Mouse (Mus musculus) macrophage (primary cell): ENCODE data around the gene Ankrd60. TPM values are rescaled to one million over a fixed set of nuclear protein-coding genes. Genes with fewer than 3 reads are reported as not detected.

Source experiments
- H3K27ac ChIP-seq: fragments of 350-480 bp; formaldehyde crosslinking; 2 replicates; pipeline ENCODE4 v1.9.0; 2021
- H3K36me3 ChIP-seq: fragments of 350-480 bp; formaldehyde crosslinking; 2 replicates; pipeline ENCODE4 v1.9.0; 2021; ENCODE audit errors: inconsistent target
- H3K4me3 ChIP-seq: fragments of 350-480 bp; formaldehyde crosslinking; 2 replicates; pipeline ENCODE4 v1.9.0; 2021; ENCODE audit errors: inconsistent target
- H3K79me2 ChIP-seq: fragments of 350-480 bp; formaldehyde crosslinking; 2 replicates; pipeline ENCODE4 v1.9.0; 2021; ENCODE audit errors: inconsistent target
- WGBS: methylation state at CpG from one replicate; pipeline ENCODE4 v1.1.7; 2026; ENCODE audit warnings: inconsistent platforms; ENCODE audit not compliant: missing documents; 5-methylcytosine and 5-hydroxymethylcytosine counted together
- polyA plus RNA-seq: library from polyadenylated mRNA; stranded (reverse); fragments of 250-400 nt; gene quantifications from 3 replicates; pipeline ENCODE4 v1.2.4, GENCODE M21; 2018; ENCODE audit warnings: inconsistent platforms
- total RNA-seq, 78 experiments: library from RNA; depleted of rRNA; stranded (reverse); fragments of 250-400 nt; gene quantifications; 1 replicate in 9 of 78; 2 replicates in 24 of 78; 3 replicates in 43 of 78; 4 replicates in 2 of 78; pipeline ENCODE4 v1.2.4; 2018; ENCODE audit warnings: inconsistent platforms in 56 of 78

Ankrd60 gene
- under 1 TPM in 1 of 26 experiments, not detected in 25; 0.91 TPM for total RNA-seq (2018; cell fraction: chromatin; rRNA removed)
- not detected for total RNA-seq (2018; cell fraction: cytosol; rRNA removed)
- not detected for total RNA-seq (2018; cell fraction: nucleus; rRNA removed)
- polyA plus RNA-seq = not detected in 3 replicates

GRCm38 (mm10) chr2:173577669-173578557 lies at the start of gene Ankrd60:
Gene Ankrd60, minus strand, starts transcription at chr2:173578365.
- Histone ChIP-seq H3K27ac (no peak within 1 kb of the TSS), H3K4me3 (no peak within 1 kb of the TSS), H3K36me3 (no peaks in the 10 kb centered on the region), H3K79me2 (no peaks in the 10 kb centered on the region)
- WGBS = 15% methylated on average over 26 of the region's 58 CpGs

GRCm38 (mm10) chr2:173625786-173626185 lies 47.6 kb upstream of the Ankrd60 start:
- H3K27ac ChIP-seq = no peak overlapping the region

GRCm38 (mm10) chr2:173624667-173625066 lies 46.5 kb upstream of the Ankrd60 start:
- no peaks in the 10 kb centered on the region for H3K79me2 ChIP-seq
- no peak overlapping the region for H3K4me3 ChIP-seq
- no peak overlapping the region for H3K27ac ChIP-seq
- WGBS = 59% methylated on average over 7 of the region's 7 CpGs
- no peaks in the 10 kb centered on the region for H3K36me3 ChIP-seq

More at GRCm38 (mm10) chr2:173625786-173626185, 47.6 kb upstream of the Ankrd60 start:
- no peak overlapping the region for H3K4me3 ChIP-seq
- WGBS = 100% methylated on average over 3 of the region's 3 CpGs
- no peaks in the 10 kb centered on the region for H3K79me2 ChIP-seq
- H3K36me3 ChIP-seq = no peaks in the 10 kb centered on the region

- Histone ChIP-seq H3K4me3 (no peak overlapping the region), H3K27ac (no peak overlapping the region), H3K79me2 (no peaks in the 10 kb centered on the region), H3K36me3 (no peaks in the 10 kb centered on the region)
- WGBS = 84% methylated on average over 7 of the region's 7 CpGs
Measured at GRCm38 (mm10) chr2:173622173-173622601, 44.0 kb upstream of the Ankrd60 start.

- Histone ChIP-seq H3K4me3 (no peak overlapping the region), H3K79me2 (no peaks in the 10 kb centered on the region), H3K27ac (no peak overlapping the region), H3K36me3 (no peaks in the 10 kb centered on the region)
- 93% methylated on average over 4 of the region's 4 CpGs for WGBS
Measured at GRCm38 (mm10) chr2:173620645-173621044, 42.5 kb upstream of the Ankrd60 start.

- no peak overlapping the region for H3K4me3 ChIP-seq
- H3K79me2 ChIP-seq = no peaks in the 10 kb centered on the region
- WGBS = 97% methylated on average over 5 of the region's 5 CpGs
- H3K36me3 ChIP-seq = 0 out of 2 replicates have a peak, but pooled peaks cover 4% of the 10 kb centered on the region
- no peak overlapping the region for H3K27ac ChIP-seq
Measured at GRCm38 (mm10) chr2:173619132-173619531, 41.0 kb upstream of the Ankrd60 start.

- 0 out of 2 replicates have a peak overlapping the region, but pooled peaks have one; percentile 5 for H3K27ac ChIP-seq
- H3K4me3 ChIP-seq = no peak overlapping the region
- 94% methylated on average over 7 of the region's 7 CpGs for WGBS
- H3K36me3 ChIP-seq = 0 out of 2 replicates have a peak, but pooled peaks cover 4% of the 10 kb centered on the region
- H3K79me2 ChIP-seq = no peaks in the 10 kb centered on the region
Measured at GRCm38 (mm10) chr2:173616156-173616555, 38.0 kb upstream of the Ankrd60 start.

GRCm38 (mm10) chr2:173615378-173616081 lies 37.4 kb upstream of the Ankrd60 start:
- WGBS = 96% methylated on average over 11 of the region's 11 CpGs
- Histone ChIP-seq H3K4me3 (no peak overlapping the region), H3K79me2 (no peaks in the 10 kb centered on the region), H3K36me3 (0 out of 2 replicates have a peak, but pooled peaks cover 4% of the 10 kb centered on the region), H3K27ac (0 out of 2 replicates have a peak overlapping the region, but pooled peaks have one; percentile 5)

- Histone ChIP-seq H3K27ac (no peak overlapping the region), H3K36me3 (no peaks in the 10 kb centered on the region), H3K79me2 (no peaks in the 10 kb centered on the region), H3K4me3 (no peak overlapping the region)
- WGBS = 92% methylated on average over 10 of the region's 10 CpGs
Measured at GRCm38 (mm10) chr2:173608020-173608958, 30.1 kb upstream of the Ankrd60 start.

GRCm38 (mm10) chr2:173606415-173606804 lies 28.2 kb upstream of the Ankrd60 start:
- WGBS = 98% methylated on average over 9 of the region's 9 CpGs
- no peaks in the 10 kb centered on the region for H3K36me3 ChIP-seq
- H3K79me2 ChIP-seq = no peaks in the 10 kb centered on the region
- no peak overlapping the region for H3K27ac ChIP-seq
- H3K4me3 ChIP-seq = no peak overlapping the region

- H3K79me2 ChIP-seq = no peaks in the 10 kb centered on the region
- H3K27ac ChIP-seq = no peak overlapping the region
- WGBS = 72% methylated on average over 12 of the region's 12 CpGs
- no peaks in the 10 kb centered on the region for H3K36me3 ChIP-seq
- no peak overlapping the region for H3K4me3 ChIP-seq
Measured at GRCm38 (mm10) chr2:173605713-173606414, 27.7 kb upstream of the Ankrd60 start.

GRCm38 (mm10) chr2:173601861-173602260 lies 23.7 kb upstream of the Ankrd60 start:
- Histone ChIP-seq H3K4me3 (no peak overlapping the region), H3K27ac (no peak overlapping the region), H3K79me2 (no peaks in the 10 kb centered on the region), H3K36me3 (no peaks in the 10 kb centered on the region)
- 100% methylated on average over 1 of the region's 1 CpGs for WGBS

- 91% methylated on average over 10 of the region's 10 CpGs for WGBS
- Histone ChIP-seq H3K79me2 (no peaks in the 10 kb centered on the region), H3K36me3 (no peaks in the 10 kb centered on the region), H3K4me3 (no peak overlapping the region), H3K27ac (no peak overlapping the region)
Measured at GRCm38 (mm10) chr2:173595374-173595781, 17.2 kb upstream of the Ankrd60 start.
